ENCODE assay signal across 8 mouse cellular contexts in the genomic region with DNA sequence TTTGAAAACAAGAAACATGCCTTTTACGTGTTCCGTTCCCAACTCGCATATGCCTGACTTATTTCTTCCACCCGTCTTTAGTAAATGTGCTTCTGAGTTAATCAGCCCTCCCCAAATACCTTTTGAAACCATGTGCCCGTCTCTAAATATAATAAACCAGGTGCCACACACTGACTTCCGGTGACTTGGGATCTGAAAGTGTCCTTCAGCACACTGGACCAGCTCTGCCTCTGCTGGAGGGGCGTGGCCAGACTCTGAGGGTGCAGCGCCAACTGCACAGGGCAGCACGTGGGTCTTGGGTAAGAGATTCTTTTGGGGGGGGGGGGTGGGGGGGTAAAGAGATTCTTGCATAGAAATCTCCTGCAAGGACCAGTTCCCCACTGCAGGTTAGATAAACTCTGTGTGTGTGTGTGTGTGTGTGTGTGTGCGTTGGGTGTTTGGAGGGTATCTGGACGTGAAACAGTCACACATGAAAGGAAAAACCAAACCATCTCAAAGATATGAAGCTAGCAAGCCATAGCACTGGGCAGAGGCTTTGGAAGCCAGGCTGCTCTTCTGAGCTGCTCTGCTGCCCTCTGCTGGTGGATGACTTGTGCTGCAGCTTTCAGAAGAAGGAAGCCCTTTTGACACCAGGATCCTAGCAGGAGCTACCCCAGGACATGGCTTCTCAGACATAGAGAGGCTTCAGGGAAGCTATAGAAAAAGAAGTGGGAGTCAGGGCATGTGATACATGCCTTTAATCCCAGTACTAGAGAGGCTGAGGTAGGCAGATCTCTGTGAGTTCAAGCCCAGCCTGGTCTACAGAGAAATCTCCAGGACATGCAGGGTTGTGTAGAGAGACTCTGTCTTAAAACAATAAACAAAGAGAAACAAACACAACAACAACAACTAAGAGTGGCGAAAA. TPM values are rescaled to one million over a fixed set of nuclear protein-coding genes. Genes with fewer than 3 reads are reported as not detected.
DNase-seq lines count a peak whose midpoint lies in the region; ATAC-seq and TF ChIP-seq lines count a peak whose summit lies in the region.

No protein-coding gene starts in this region.

- H3K9ac ChIP-seq in embryonic facial prominence, embryonic 12.5 days, result no peak overlapping the region
- no peak overlapping the region for H3K9ac ChIP-seq in limb, embryonic 15.5 days
- no peak overlapping the region for H3K9ac ChIP-seq in midbrain, postnatal 0 days (replicated peaks; ENCODE audit: low read length, poor library complexity, severe bottlenecking)

- H3K4me3 ChIP-seq in embryonic facial prominence, embryonic 12.5 days, result no peak overlapping the region
- H3K4me3 ChIP-seq in limb, embryonic 15.5 days, result no peak overlapping the region
- peak overlapping the region; percentile 8; the same call in 1 of the 2 replicates for H3K4me3 ChIP-seq in midbrain, postnatal 0 days (ENCODE audit: low read depth, low read length)

- 0 out of 2 replicates have a peak, but pooled peaks cover 3% of the 10 kb centered on the region for H3K27me3 ChIP-seq in embryonic facial prominence, embryonic 12.5 days
- no peaks in the 10 kb centered on the region for H3K27me3 ChIP-seq in limb, embryonic 15.5 days
- no peaks in the 10 kb centered on the region for H3K27me3 ChIP-seq in midbrain, postnatal 0 days (ENCODE audit: insufficient read depth, low read length)

- DNase-seq in A20 (ENCODE audit: low read depth, low spot score), result peak; percentile 93
- peak; percentile 82 to 90 for DNase-seq in adrenal gland, postnatal 36 days
- peak; percentile 80 for DNase-seq in heart, adult 8-10 months (ENCODE audit: low spot score)
- DNase-seq in kidney, adult 9 months, result peak; percentile 82
- peak; percentile 94 for DNase-seq in midbrain, postnatal 0 days (ENCODE audit: low spot score)
- DNase-seq in spleen, postnatal 10 days (ENCODE audit: low spot score in 2 of 2), result peak; percentile 56 to 85

- H3K9me3 ChIP-seq in embryonic facial prominence, embryonic 12.5 days, result no peaks in the 10 kb centered on the region
- H3K9me3 ChIP-seq in limb, embryonic 15.5 days, result no peaks in the 10 kb centered on the region
- no peaks in the 10 kb centered on the region for H3K9me3 ChIP-seq in midbrain, postnatal 0 days (ENCODE audit: low read length)

- H3K36me3 ChIP-seq in embryonic facial prominence, embryonic 12.5 days, result 0 out of 2 replicates have a peak, but pooled peaks cover 8% of the 10 kb centered on the region
- no peaks in the 10 kb centered on the region; the same call in 1 of the 2 replicates for H3K36me3 ChIP-seq in limb, embryonic 15.5 days
- H3K36me3 ChIP-seq in midbrain, postnatal 0 days (ENCODE audit: insufficient read depth, low read length), result no peaks in the 10 kb centered on the region

- peak overlapping the region; percentile 22; the same call in 1 of the 2 replicates for H3K4me2 ChIP-seq in embryonic facial prominence, embryonic 12.5 days (replicated peaks)
- peak overlapping the region; percentile 10; the same call in 1 of the 2 replicates for H3K4me2 ChIP-seq in limb, embryonic 15.5 days
- H3K4me2 ChIP-seq in midbrain, postnatal 0 days (ENCODE audit: low read depth, low read length, poor library complexity, severe bottlenecking), result peak overlapping the region; percentile 34

- ATAC-seq in embryonic facial prominence, embryonic 12.5 days (ENCODE audit: insufficient number of reproducible peaks, insufficient read depth, low FRiP score, low TSS enrichment), result peak; percentile 70; the same call in 1 of the 2 replicates
- ATAC-seq in limb, embryonic 15.5 days (ENCODE audit: insufficient number of reproducible peaks, low FRiP score, low TSS enrichment, low read depth), result 0 out of 2 replicates have a peak, but pooled peaks have one; percentile 16
- peak; percentile 65 for ATAC-seq in midbrain, postnatal 0 days (ENCODE audit: low FRiP score)

- 41% methylated on average over 12 of the region's 12 CpGs for WGBS in embryonic facial prominence, embryonic 12.5 days
- WGBS in limb, embryonic 15.5 days, result 42% methylated on average over 12 of the region's 12 CpGs
- 41% methylated on average over 12 of the region's 12 CpGs for WGBS in midbrain, postnatal 0 days

- H3K27ac ChIP-seq in embryonic facial prominence, embryonic 12.5 days, result no peak overlapping the region
- peak overlapping the region; percentile 54; the same call in 1 of the 2 replicates for H3K27ac ChIP-seq in limb, embryonic 15.5 days
- no peak overlapping the region for H3K27ac ChIP-seq in midbrain, postnatal 0 days (ENCODE audit: low read depth, low read length)

- peak; percentile 97 for TF ChIP-seq CTCF in midbrain, postnatal 0 days (IDR thresholded peaks at IDR 0.05)

- peaks cover 9% of the 10 kb centered on the region; the same call in 1 of the 2 replicates for H3K4me1 ChIP-seq in embryonic facial prominence, embryonic 12.5 days
- peaks cover 9% of the 10 kb centered on the region for H3K4me1 ChIP-seq in limb, embryonic 15.5 days
- no peaks in the 10 kb centered on the region; the same call in 1 of the 2 replicates for H3K4me1 ChIP-seq in midbrain, postnatal 0 days (ENCODE audit: insufficient read depth, low read length)

RNA-seq across cellular contexts. Expression of gene Adipor2, which starts 26.5 kb away (rescaled TPM):
- 100 to 1,000 TPM; 200 to 209 TPM for total RNA-seq in adrenal gland, postnatal 36 days (2021)
- polyA plus RNA-seq in embryonic facial prominence, embryonic 12.5 days (2016; fragmentation: Nextera tagmentation; extraction: Ambion mirVana), result 28.4 and 30.2 TPM in 2 replicates
- total RNA-seq in heart, adult 8-10 months (2022), result 10 to 100 TPM; 53.7 to 69.1 (median 61.2) TPM
- polyA plus RNA-seq in limb, embryonic 15.5 days (2015; fragmentation: Nextera tagmentation; extraction: Ambion mirVana), result 39.8 and 40.2 TPM in 2 replicates
- 39.0 and 42.5 TPM in 2 replicates for total RNA-seq in midbrain, postnatal 0 days (2014; rRNA removed)
- 25.3 and 26.6 TPM in 2 replicates for polyA plus RNA-seq in midbrain, postnatal 0 days (2015; fragmentation: Nextera tagmentation; extraction: Ambion mirVana)

RNA-seq across cellular contexts. Expression of gene Fbxl14, which starts 35.5 kb away (rescaled TPM):
- 10 to 100 TPM; 31.9 to 36.0 TPM for total RNA-seq in adrenal gland, postnatal 36 days (2021)
- 4.1 and 4.4 TPM in 2 replicates for polyA plus RNA-seq in embryonic facial prominence, embryonic 12.5 days (2016; fragmentation: Nextera tagmentation; extraction: Ambion mirVana)
- 10 to 100 TPM; 14.7 to 18.1 (median 16.2) TPM for total RNA-seq in heart, adult 8-10 months (2022)
- 3.5 and 3.8 TPM in 2 replicates for polyA plus RNA-seq in limb, embryonic 15.5 days (2015; fragmentation: Nextera tagmentation; extraction: Ambion mirVana)
- 45.9 and 48.2 TPM in 2 replicates for total RNA-seq in midbrain, postnatal 0 days (2014; rRNA removed)
- polyA plus RNA-seq in midbrain, postnatal 0 days (2015; fragmentation: Nextera tagmentation; extraction: Ambion mirVana), result 1.7 TPM in 2 replicates

Comparison
In these comparisons a context has a peak if more than half of its experiments do, and no peak if none do; other contexts are left out.
1. ATAC-seq: peak in every context shown above with its lines; median percentile 70 in embryonic facial prominence, embryonic 12.5 days; 65 in midbrain, postnatal 0 days; 16 in limb, embryonic 15.5 days.